Mouse (Mus musculus): ENCODE measurements around the gene Msrb3. TPM values are rescaled to one million over a fixed set of nuclear protein-coding genes. Genes with fewer than 3 reads are reported as not detected.

The Msrb3 gene
- polyA plus RNA-seq, 1 experiment from 2014 or later: 9.2 TPM

GRCm38 (mm10) chr10:120820781-120821300, 78.1 kb downstream of the Msrb3 start:
- H3K27me3 ChIP-seq (ENCODE audit: control insufficient read depth, insufficient read depth, low read length): no peaks in the 10 kb centered on the region
- H3K27ac ChIP-seq (ENCODE audit: low read depth, low read length): no peak overlapping the region
- H3K4me3 ChIP-seq (ENCODE audit: low read depth, low read length): no peak overlapping the region
- H3K36me3 ChIP-seq (ENCODE audit: control insufficient read depth, insufficient read depth, low read length): no peaks in the 10 kb centered on the region
- 57% methylated on average over 12 of the region's 12 CpGs for WGBS
- DNase-seq (ENCODE audit: low spot score): no peak
- H3K9ac ChIP-seq (ENCODE audit: low read depth, low read length): no peak overlapping the region
- no peaks in the 10 kb centered on the region for H3K9me3 ChIP-seq (ENCODE audit: control insufficient read depth, low read length)
- no peak for ATAC-seq (ENCODE audit: low FRiP score)
- H3K4me1 ChIP-seq (replicated peaks; ENCODE audit: control insufficient read depth, insufficient read depth, low read length): no peaks in the 10 kb centered on the region
- no peak overlapping the region for H3K4me2 ChIP-seq (replicated peaks; ENCODE audit: low read depth, low read length)

GRCm38 (mm10) chr10:120815290-120815689, 83.6 kb downstream of the Msrb3 start:
- Histone ChIP-seq H3K27me3 (ENCODE audit: control insufficient read depth, insufficient read depth, low read length) (no peaks in the 10 kb centered on the region), H3K4me3 (ENCODE audit: low read depth, low read length) (no peak overlapping the region), H3K4me2 (replicated peaks; ENCODE audit: low read depth, low read length) (no peak overlapping the region), H3K9me3 (ENCODE audit: control insufficient read depth, low read length) (no peaks in the 10 kb centered on the region), H3K27ac (ENCODE audit: low read depth, low read length) (no peak overlapping the region), H3K36me3 (ENCODE audit: control insufficient read depth, insufficient read depth, low read length) (no peaks in the 10 kb centered on the region), H3K9ac (ENCODE audit: low read depth, low read length) (no peak overlapping the region), H3K4me1 (replicated peaks; ENCODE audit: control insufficient read depth, insufficient read depth, low read length) (no peaks in the 10 kb centered on the region)
- no peak for ATAC-seq (ENCODE audit: low FRiP score)
- WGBS: 86% methylated on average over 5 of the region's 5 CpGs
- DNase-seq (ENCODE audit: low spot score): no peak

GRCm38 (mm10) chr10:120811796-120812443, 87.0 kb downstream of the Msrb3 start:
- WGBS: 81% methylated on average over 24 of the region's 24 CpGs
- H3K4me3 ChIP-seq (ENCODE audit: low read depth, low read length): no peak overlapping the region
- ATAC-seq (ENCODE audit: low FRiP score) (no peak), DNase-seq (ENCODE audit: low spot score) (no peak)
- no peak overlapping the region for H3K9ac ChIP-seq (ENCODE audit: low read depth, low read length)
- no peaks in the 10 kb centered on the region for H3K9me3 ChIP-seq (ENCODE audit: control insufficient read depth, low read length)
- H3K4me1 ChIP-seq (replicated peaks; ENCODE audit: control insufficient read depth, insufficient read depth, low read length): no peaks in the 10 kb centered on the region
- no peaks in the 10 kb centered on the region for H3K36me3 ChIP-seq (ENCODE audit: control insufficient read depth, insufficient read depth, low read length)
- H3K27me3 ChIP-seq (ENCODE audit: control insufficient read depth, insufficient read depth, low read length): no peaks in the 10 kb centered on the region
- H3K4me2 ChIP-seq (replicated peaks; ENCODE audit: low read depth, low read length): no peak overlapping the region
- no peak overlapping the region for H3K27ac ChIP-seq (ENCODE audit: low read depth, low read length)

- Histone ChIP-seq H3K4me2 (replicated peaks; ENCODE audit: low read depth, low read length) (no peak overlapping the region), H3K4me3 (ENCODE audit: low read depth, low read length) (no peak overlapping the region), H3K36me3 (ENCODE audit: control insufficient read depth, insufficient read depth, low read length) (no peaks in the 10 kb centered on the region), H3K9ac (ENCODE audit: low read depth, low read length) (no peak overlapping the region), H3K27ac (ENCODE audit: low read depth, low read length) (no peak overlapping the region), H3K4me1 (replicated peaks; ENCODE audit: control insufficient read depth, insufficient read depth, low read length) (no peaks in the 10 kb centered on the region), H3K9me3 (ENCODE audit: control insufficient read depth, low read length) (no peaks in the 10 kb centered on the region), H3K27me3 (ENCODE audit: control insufficient read depth, insufficient read depth, low read length) (no peaks in the 10 kb centered on the region)
- DNase-seq (ENCODE audit: low spot score) (no peak), ATAC-seq (ENCODE audit: low FRiP score) (no peak)
- WGBS: 93% methylated on average over 4 of the region's 4 CpGs
Observed at GRCm38 (mm10) chr10:120810832-120811571, 87.9 kb downstream of the Msrb3 start.

- Histone ChIP-seq H3K4me2 (replicated peaks; ENCODE audit: low read depth, low read length) (no peak overlapping the region), H3K4me3 (ENCODE audit: low read depth, low read length) (no peak overlapping the region), H3K4me1 (replicated peaks; ENCODE audit: control insufficient read depth, insufficient read depth, low read length) (no peaks in the 10 kb centered on the region), H3K9ac (ENCODE audit: low read depth, low read length) (no peak overlapping the region), H3K36me3 (ENCODE audit: control insufficient read depth, insufficient read depth, low read length) (no peaks in the 10 kb centered on the region), H3K9me3 (ENCODE audit: control insufficient read depth, low read length) (no peaks in the 10 kb centered on the region), H3K27ac (ENCODE audit: low read depth, low read length) (no peak overlapping the region), H3K27me3 (ENCODE audit: control insufficient read depth, insufficient read depth, low read length) (no peaks in the 10 kb centered on the region)
- DNase-seq (ENCODE audit: low spot score): no peak
- WGBS: 58% methylated on average over 14 of the region's 14 CpGs
- no peak for ATAC-seq (ENCODE audit: low FRiP score)
Observed at GRCm38 (mm10) chr10:120810053-120810696, 88.7 kb downstream of the Msrb3 start.

- Histone ChIP-seq H3K9me3 (ENCODE audit: control insufficient read depth, low read length) (no peaks in the 10 kb centered on the region), H3K27me3 (ENCODE audit: control insufficient read depth, insufficient read depth, low read length) (no peaks in the 10 kb centered on the region)
- 93% methylated on average over 4 of the region's 4 CpGs for WGBS
Observed at GRCm38 (mm10) chr10:120808167-120808566, 90.7 kb downstream of the Msrb3 start.

GRCm38 (mm10) chr10:120801127-120801526, 97.8 kb downstream of the Msrb3 start:
- Histone ChIP-seq H3K4me3 (ENCODE audit: low read depth, low read length) (no peak overlapping the region), H3K4me1 (replicated peaks; ENCODE audit: control insufficient read depth, insufficient read depth, low read length) (no peaks in the 10 kb centered on the region), H3K27me3 (ENCODE audit: control insufficient read depth, insufficient read depth, low read length) (no peaks in the 10 kb centered on the region), H3K36me3 (ENCODE audit: control insufficient read depth, insufficient read depth, low read length) (no peaks in the 10 kb centered on the region), H3K27ac (ENCODE audit: low read depth, low read length) (no peak overlapping the region), H3K9ac (ENCODE audit: low read depth, low read length) (no peak overlapping the region), H3K9me3 (ENCODE audit: control insufficient read depth, low read length) (no peaks in the 10 kb centered on the region), H3K4me2 (replicated peaks; ENCODE audit: low read depth, low read length) (no peak overlapping the region)
- ATAC-seq (ENCODE audit: low FRiP score) (no peak), DNase-seq (ENCODE audit: low spot score) (no peak)
- 57% methylated on average over 6 of the region's 6 CpGs for WGBS

More at GRCm38 (mm10) chr10:120808167-120808566, 90.7 kb downstream of the Msrb3 start:
- no peak for ATAC-seq (ENCODE audit: low FRiP score)
- Histone ChIP-seq H3K4me3 (ENCODE audit: low read depth, low read length) (no peak overlapping the region), H3K9ac (ENCODE audit: low read depth, low read length) (no peak overlapping the region), H3K36me3 (ENCODE audit: control insufficient read depth, insufficient read depth, low read length) (no peaks in the 10 kb centered on the region), H3K27ac (ENCODE audit: low read depth, low read length) (no peak overlapping the region), H3K4me2 (replicated peaks; ENCODE audit: low read depth, low read length) (no peak overlapping the region), H3K4me1 (replicated peaks; ENCODE audit: control insufficient read depth, insufficient read depth, low read length) (no peaks in the 10 kb centered on the region)
- no peak for DNase-seq (ENCODE audit: low spot score)

- Histone ChIP-seq H3K9me3 (ENCODE audit: control insufficient read depth, low read length) (no peaks in the 10 kb centered on the region), H3K4me1 (replicated peaks; ENCODE audit: control insufficient read depth, insufficient read depth, low read length) (no peaks in the 10 kb centered on the region), H3K27me3 (ENCODE audit: control insufficient read depth, insufficient read depth, low read length) (no peaks in the 10 kb centered on the region), H3K4me3 (ENCODE audit: low read depth, low read length) (no peak overlapping the region), H3K4me2 (replicated peaks; ENCODE audit: low read depth, low read length) (no peak overlapping the region), H3K9ac (ENCODE audit: low read depth, low read length) (no peak overlapping the region), H3K27ac (ENCODE audit: low read depth, low read length) (no peak overlapping the region), H3K36me3 (ENCODE audit: control insufficient read depth, insufficient read depth, low read length) (no peaks in the 10 kb centered on the region)
- DNase-seq (ENCODE audit: low spot score) (no peak), ATAC-seq (ENCODE audit: low FRiP score) (no peak)
- WGBS: 84% methylated on average over 6 of the region's 6 CpGs
Observed at GRCm38 (mm10) chr10:120799479-120799878, 99.4 kb downstream of the Msrb3 start.

All from hindbrain, embryonic 11.5 days (tissue).